Mouse (Mus musculus) hindbrain, embryonic 12.5 days (tissue): Measurements from ENCODE around the gene Ap3d1. TPM values are rescaled to one million over a fixed set of nuclear protein-coding genes. Genes with fewer than 3 reads are reported as not detected.
A peak's percentile ranks its signal among the peaks of the same experiment; 100 is the strongest.

Experiments
- ATAC-seq: fragments of 200-750 bp; cut with Nextera tagmentation; 2 replicates; pipeline ENCODE4 v1.8.0; 2017; ENCODE audit warnings: moderate TSS enrichment; ENCODE audit not compliant: low FRiP score
- H3K27ac ChIP-seq: fragments of 300-500 bp; sonication (generic); 2 replicates; pipeline ENCODE4 v1.5.1; 2016; ENCODE audit warnings: mild to moderate bottlenecking
- H3K27me3 ChIP-seq: fragments of 300-500 bp; sonication (generic); 2 replicates; pipeline ENCODE4 v1.6.1; 2016; ENCODE audit warnings: mild to moderate bottlenecking
- H3K36me3 ChIP-seq: fragments of 300-500 bp; sonication (generic); 2 replicates; pipeline ENCODE4 v1.6.1; 2016; ENCODE audit warnings: mild to moderate bottlenecking
- H3K4me1 ChIP-seq: fragments of 300-500 bp; sonication (generic); 2 replicates; pipeline ENCODE4 v1.6.1; 2016
- H3K4me2 ChIP-seq: fragments of 300-500 bp; sonication (generic); replicated peaks from 2 replicates; pipeline ENCODE4 v1.6.1; 2016; ENCODE audit warnings: mild to moderate bottlenecking
- H3K4me3 ChIP-seq: fragments of 300-500 bp; sonication (generic); 2 replicates; pipeline ENCODE4 v1.5.1; 2016; ENCODE audit warnings: mild to moderate bottlenecking
- H3K9ac ChIP-seq: fragments of 300-500 bp; sonication (generic); 2 replicates; pipeline ENCODE4 v1.6.1; 2016; ENCODE audit warnings: mild to moderate bottlenecking, moderate library complexity
- H3K9me3 ChIP-seq: fragments of 300-500 bp; sonication (generic); replicated peaks from 2 replicates; pipeline ENCODE4 v1.6.1; 2016; ENCODE audit warnings: mild to moderate bottlenecking
- WGBS: fragments of 180-500 bp; shearing (Covaris S2); methylation state at CpG from one replicate; pipeline ENCODE4 v1.1.7; 2016; 5-methylcytosine and 5-hydroxymethylcytosine counted together
- polyA plus RNA-seq: library from polyadenylated mRNA; unstranded; fragments of >200 nt; fragmentation: Nextera tagmentation; extraction: Ambion mirVana; gene quantifications from 2 replicates; pipeline ENCODE4 v1.2.1, GENCODE M21; 2016

The Ap3d1 gene
- polyA plus RNA-seq, 1 experiment from 2014 or later: 101 TPM

- H3K36me3 ChIP-seq: no peaks in the 10 kb centered on the region
- H3K9ac ChIP-seq: peak overlapping the region; percentile 79
- peaks cover 64% of the 10 kb centered on the region for H3K4me1 ChIP-seq
- no peaks in the 10 kb centered on the region for H3K9me3 ChIP-seq
- peak overlapping the region; percentile 72 for H3K4me3 ChIP-seq
- H3K4me2 ChIP-seq: peak overlapping the region; percentile 96
- no peaks in the 10 kb centered on the region for H3K27me3 ChIP-seq
- peak; percentile 1; the same call in 1 of the 2 replicates for ATAC-seq
- peak overlapping the region; percentile 97 for H3K27ac ChIP-seq
- 49% methylated on average over 9 of the region's 9 CpGs for WGBS
Observed at GRCm38 (mm10) chr10:80677128-80677875, 64.8 kb downstream of the Ap3d1 start.

- 0% methylated on average over 57 of the region's 78 CpGs for WGBS
- ATAC-seq: peak; percentile 92
- no peaks in the 10 kb centered on the region for H3K27me3 ChIP-seq
Observed at GRCm38 (mm10) chr10:80676198-80676928, 65.7 kb downstream of the Ap3d1 start.

GRCm38 (mm10) chr10:80675405-80676197 lies 66.5 kb downstream of the Ap3d1 start:
- no peaks in the 10 kb centered on the region for H3K9me3 ChIP-seq
- 0% methylated on average over 35 of the region's 54 CpGs for WGBS

More at GRCm38 (mm10) chr10:80676198-80676928, 65.7 kb downstream of the Ap3d1 start:
- Histone ChIP-seq H3K36me3 (peaks cover 7% of the 10 kb centered on the region; the same call in 1 of the 2 replicates), H3K4me3 (peak overlapping the region; percentile 72), H3K9me3 (no peaks in the 10 kb centered on the region), H3K27ac (peak overlapping the region; percentile 97), H3K4me2 (peak overlapping the region; percentile 96), H3K9ac (peak overlapping the region; percentile 97), H3K4me1 (peaks cover 68% of the 10 kb centered on the region)

GRCm38 (mm10) chr10:80674851-80675404 lies 67.1 kb downstream of the Ap3d1 start:
- Histone ChIP-seq H3K4me3 (peak overlapping the region; percentile 72), H3K4me2 (peak overlapping the region; percentile 96), H3K27me3 (no peaks in the 10 kb centered on the region), H3K36me3 (peaks cover 19% of the 10 kb centered on the region), H3K4me1 (peaks cover 67% of the 10 kb centered on the region), H3K9me3 (no peaks in the 10 kb centered on the region), H3K27ac (peak overlapping the region; percentile 85), H3K9ac (peak overlapping the region; percentile 97)
- ATAC-seq: no peak
- 22% methylated on average over 6 of the region's 6 CpGs for WGBS

More at GRCm38 (mm10) chr10:80675405-80676197, 66.5 kb downstream of the Ap3d1 start:
- peak; percentile 13 for ATAC-seq
- Histone ChIP-seq H3K4me2 (peak overlapping the region; percentile 96), H3K36me3 (peaks cover 14% of the 10 kb centered on the region), H3K4me1 (peaks cover 68% of the 10 kb centered on the region), H3K9ac (peak overlapping the region; percentile 97), H3K4me3 (peak overlapping the region; percentile 72), H3K27me3 (no peaks in the 10 kb centered on the region), H3K27ac (peak overlapping the region; percentile 85)

GRCm38 (mm10) chr10:80674161-80674711 lies 67.8 kb downstream of the Ap3d1 start:
- peaks cover 26% of the 10 kb centered on the region for H3K36me3 ChIP-seq
- peak overlapping the region; percentile 96 for H3K4me2 ChIP-seq
- ATAC-seq: no peak
- WGBS: 66% methylated on average over 5 of the region's 5 CpGs
- peak overlapping the region; percentile 97 for H3K9ac ChIP-seq
- 0 out of 2 replicates have a peak overlapping the region, but pooled peaks have one; percentile 85 for H3K27ac ChIP-seq
- H3K9me3 ChIP-seq: no peaks in the 10 kb centered on the region
- H3K27me3 ChIP-seq: no peaks in the 10 kb centered on the region
- H3K4me1 ChIP-seq: peaks cover 61% of the 10 kb centered on the region
- H3K4me3 ChIP-seq: peak overlapping the region; percentile 72

- no peaks in the 10 kb centered on the region for H3K27me3 ChIP-seq
- H3K27ac ChIP-seq: no peak overlapping the region
- H3K4me3 ChIP-seq: peak overlapping the region; percentile 72; the same call in 1 of the 2 replicates
- H3K4me2 ChIP-seq: peak overlapping the region; percentile 96
- no peak for ATAC-seq
- peak overlapping the region; percentile 97 for H3K9ac ChIP-seq
- WGBS: 94% methylated on average over 3 of the region's 3 CpGs
- no peaks in the 10 kb centered on the region for H3K9me3 ChIP-seq
- H3K36me3 ChIP-seq: peaks cover 32% of the 10 kb centered on the region
- H3K4me1 ChIP-seq: peaks cover 55% of the 10 kb centered on the region
Observed at GRCm38 (mm10) chr10:80673690-80674089, 68.4 kb downstream of the Ap3d1 start.

- H3K4me3 ChIP-seq: 0 out of 2 replicates have a peak overlapping the region, but pooled peaks have one; percentile 2
- H3K4me2 ChIP-seq: no peak overlapping the region
- no peak for ATAC-seq
- peaks cover 48% of the 10 kb centered on the region for H3K36me3 ChIP-seq
- 74% methylated on average over 11 of the region's 11 CpGs for WGBS
- no peaks in the 10 kb centered on the region for H3K9me3 ChIP-seq
- H3K27ac ChIP-seq: no peak overlapping the region
- H3K27me3 ChIP-seq: no peaks in the 10 kb centered on the region
- peaks cover 39% of the 10 kb centered on the region for H3K4me1 ChIP-seq
- peak overlapping the region; percentile 33; the same call in 1 of the 2 replicates for H3K9ac ChIP-seq
Observed at GRCm38 (mm10) chr10:80671936-80672690, 70.0 kb downstream of the Ap3d1 start.

GRCm38 (mm10) chr10:80671251-80671650 lies 70.8 kb downstream of the Ap3d1 start:
- WGBS: 97% methylated on average over 4 of the region's 4 CpGs
- Histone ChIP-seq H3K4me1 (peaks cover 34% of the 10 kb centered on the region), H3K4me2 (no peak overlapping the region), H3K27ac (no peak overlapping the region), H3K4me3 (no peak overlapping the region), H3K9ac (no peak overlapping the region), H3K36me3 (peaks cover 56% of the 10 kb centered on the region), H3K9me3 (no peaks in the 10 kb centered on the region), H3K27me3 (no peaks in the 10 kb centered on the region)
- ATAC-seq: no peak

GRCm38 (mm10) chr10:80670531-80670930 lies 71.5 kb downstream of the Ap3d1 start:
- peaks cover 63% of the 10 kb centered on the region for H3K36me3 ChIP-seq
- WGBS: 88% methylated on average over 2 of the region's 2 CpGs
- no peak overlapping the region for H3K4me3 ChIP-seq
- H3K4me1 ChIP-seq: peaks cover 39% of the 10 kb centered on the region
- H3K9ac ChIP-seq: no peak overlapping the region
- no peak overlapping the region for H3K27ac ChIP-seq
- H3K9me3 ChIP-seq: no peaks in the 10 kb centered on the region
- no peak overlapping the region for H3K4me2 ChIP-seq
- ATAC-seq: no peak
- no peaks in the 10 kb centered on the region for H3K27me3 ChIP-seq

- no peaks in the 10 kb centered on the region for H3K9me3 ChIP-seq
- no peaks in the 10 kb centered on the region for H3K27me3 ChIP-seq
- peaks cover 41% of the 10 kb centered on the region for H3K4me1 ChIP-seq
- H3K27ac ChIP-seq: no peak overlapping the region
- H3K9ac ChIP-seq: no peak overlapping the region
- 98% methylated on average over 7 of the region's 7 CpGs for WGBS
- peaks cover 67% of the 10 kb centered on the region for H3K36me3 ChIP-seq
- no peak overlapping the region for H3K4me2 ChIP-seq
- H3K4me3 ChIP-seq: no peak overlapping the region
- no peak for ATAC-seq
Observed at GRCm38 (mm10) chr10:80669737-80670485, 72.2 kb downstream of the Ap3d1 start.
